Mouse (Mus musculus) neural tube, embryonic 13.5 days (tissue): ENCODE results near the gene Pdxp. TPM values are rescaled to one million over a fixed set of nuclear protein-coding genes. Genes with fewer than 3 reads are reported as not detected.

Experiments
- ATAC-seq: fragments of 200-750 bp; cut with Nextera tagmentation; 2 replicates; pipeline ENCODE4 v1.8.0; 2017; ENCODE audit warnings: low read depth, mild to moderate bottlenecking, moderate TSS enrichment, moderate library complexity
- H3K27ac ChIP-seq: fragments of 300-500 bp; sonication (generic); replicated peaks from 2 replicates; pipeline ENCODE4 v1.5.1; 2015; ENCODE audit warnings: moderate library complexity, mild to moderate bottlenecking, inconsistent platforms
- H3K27me3 ChIP-seq: fragments of 300-500 bp; sonication (generic); 2 replicates; pipeline ENCODE4 v1.6.1; 2015; ENCODE audit warnings: mild to moderate bottlenecking, inconsistent platforms
- H3K36me3 ChIP-seq: fragments of 300-500 bp; sonication (generic); 2 replicates; pipeline ENCODE4 v1.6.1; 2015; ENCODE audit warnings: mild to moderate bottlenecking, inconsistent platforms
- H3K4me1 ChIP-seq: fragments of 300-500 bp; sonication (generic); replicated peaks from 2 replicates; pipeline ENCODE4 v1.6.1; 2015; ENCODE audit warnings: inconsistent platforms
- H3K4me2 ChIP-seq: fragments of 300-500 bp; sonication (generic); 2 replicates; pipeline ENCODE4 v1.6.1; 2015; ENCODE audit warnings: inconsistent platforms, mild to moderate bottlenecking, moderate library complexity
- H3K4me3 ChIP-seq: fragments of 300-500 bp; sonication (generic); 2 replicates; pipeline ENCODE4 v1.5.1; 2015; ENCODE audit warnings: mild to moderate bottlenecking, inconsistent platforms
- H3K9ac ChIP-seq: fragments of 300-500 bp; sonication (generic); 2 replicates; pipeline ENCODE4 v1.6.1; 2015; ENCODE audit warnings: moderate library complexity, mild to moderate bottlenecking, inconsistent platforms
- H3K9me3 ChIP-seq: fragments of 300-500 bp; sonication (generic); 2 replicates; pipeline ENCODE4 v1.6.1; 2016; ENCODE audit warnings: inconsistent platforms
- WGBS: fragments of 180-500 bp; shearing (Covaris S2); methylation state at CpG from one replicate; pipeline ENCODE4 v1.1.7; 2015; 5-methylcytosine and 5-hydroxymethylcytosine counted together
- polyA plus RNA-seq: library from polyadenylated mRNA; unstranded; fragments of >200 nt; fragmentation: Nextera tagmentation; extraction: Ambion mirVana; gene quantifications from 2 replicates; pipeline ENCODE4 v1.2.1, GENCODE M21; 2015

Gene Pdxp
- polyA plus RNA-seq = 46.3 and 53.6 TPM in 2 replicates

DNA sequence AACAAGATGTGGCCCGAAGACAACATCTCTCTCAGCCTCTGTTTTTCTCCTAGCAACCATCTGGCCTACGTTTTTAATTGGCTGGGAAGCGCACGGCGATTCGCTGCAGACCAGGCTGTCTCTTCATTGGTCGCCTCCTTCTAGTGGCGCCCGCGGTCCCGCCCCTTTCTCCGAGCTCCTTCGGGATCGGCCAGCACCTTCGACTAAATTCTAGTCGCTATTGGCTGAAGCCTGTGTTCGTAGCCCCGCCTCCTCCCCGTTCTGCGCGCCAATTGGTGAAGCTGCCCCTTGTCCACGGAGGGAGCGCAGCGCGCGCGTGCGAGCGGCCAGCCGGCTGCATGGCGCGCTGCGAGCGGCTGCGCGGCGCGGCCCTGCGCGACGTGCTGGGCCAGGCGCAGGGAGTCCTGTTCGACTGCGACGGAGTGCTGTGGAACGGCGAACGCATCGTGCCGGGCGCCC is at the start of gene Pdxp:
Gene Pdxp (plus strand): TSS at position 288 of the 459 bp plus-strand sequence.
- H3K9ac ChIP-seq = peak within 1 kb of the TSS; percentile 89
- ATAC-seq = peak; percentile 93
- peaks cover 41% of the 10 kb centered on the region for H3K4me1 ChIP-seq
- H3K36me3 ChIP-seq = peaks cover 5% of the 10 kb centered on the region
- H3K27me3 ChIP-seq = no peaks in the 10 kb centered on the region
- peak within 1 kb of the TSS; percentile 77 for H3K4me2 ChIP-seq
- under 1% methylated on average over 51 of the region's 51 CpGs for whole genome bisulfite sequencing
- H3K4me3 ChIP-seq = peak within 1 kb of the TSS; percentile 72
- H3K9me3 ChIP-seq = no peaks in the 10 kb centered on the region
- H3K27ac ChIP-seq = peak within 1 kb of the TSS; percentile 96

DNA sequence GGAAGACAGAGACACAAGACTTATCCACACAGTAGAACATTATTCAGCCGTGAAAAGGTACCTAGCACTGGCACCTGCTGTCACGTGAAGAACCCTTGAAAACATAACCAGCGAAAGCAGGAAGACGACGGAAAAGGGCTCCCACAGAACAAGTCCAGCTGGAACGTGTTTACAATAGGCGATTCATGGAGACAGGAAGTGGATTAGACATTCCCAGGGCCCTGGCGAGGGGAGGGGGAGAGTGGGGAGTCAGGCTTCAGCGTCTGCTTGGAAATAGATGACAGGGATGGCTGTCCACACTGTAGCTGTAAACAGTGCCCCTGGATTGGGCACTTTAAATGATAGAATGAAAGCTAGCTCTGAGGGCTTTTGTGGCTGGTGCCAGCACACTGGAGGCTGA is 45.3 kb upstream of the Pdxp start:
- Histone ChIP-seq H3K9ac (no peak overlapping the region), H3K27ac (peak overlapping the region; percentile 83), H3K36me3 (no peaks in the 10 kb centered on the region), H3K4me2 (peak overlapping the region; percentile 14; the same call in 1 of the 2 replicates), H3K9me3 (no peaks in the 10 kb centered on the region), H3K4me1 (peaks cover 13% of the 10 kb centered on the region), H3K27me3 (no peaks in the 10 kb centered on the region), H3K4me3 (no peak overlapping the region)
- 25% methylated on average over 9 of the region's 9 CpGs for WGBS
- ATAC-seq = peak; percentile 71

DNA sequence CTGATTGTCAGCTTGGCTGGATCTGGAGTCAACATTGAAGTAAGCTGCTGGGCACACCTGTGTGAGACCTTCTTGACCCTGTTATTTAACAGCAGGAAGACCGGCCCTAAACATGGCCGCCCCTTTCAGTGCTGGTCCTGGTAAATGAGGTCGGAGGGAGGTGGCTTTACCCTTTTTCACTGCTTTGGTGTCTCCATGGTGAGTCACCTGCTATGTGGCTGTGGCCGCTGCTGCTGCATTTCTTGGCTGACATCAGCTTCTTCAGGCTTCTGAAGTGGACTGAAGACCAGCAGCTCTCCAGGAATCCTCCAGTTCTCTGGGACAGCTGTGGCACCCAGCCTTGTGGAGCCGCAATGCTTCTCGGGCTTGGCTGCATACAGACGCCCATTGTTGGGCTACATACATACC is 44.9 kb upstream of the Pdxp start:
- H3K27me3 ChIP-seq = no peaks in the 10 kb centered on the region
- H3K9ac ChIP-seq = no peak overlapping the region
- H3K4me2 ChIP-seq = peak overlapping the region; percentile 14; the same call in 1 of the 2 replicates
- H3K36me3 ChIP-seq = no peaks in the 10 kb centered on the region
- peak; percentile 23 for ATAC-seq
- H3K4me1 ChIP-seq = peaks cover 15% of the 10 kb centered on the region
- WGBS = 48% methylated on average over 7 of the region's 7 CpGs
- no peak overlapping the region for H3K4me3 ChIP-seq
- no peaks in the 10 kb centered on the region for H3K9me3 ChIP-seq
- H3K27ac ChIP-seq = peak overlapping the region; percentile 83

DNA sequence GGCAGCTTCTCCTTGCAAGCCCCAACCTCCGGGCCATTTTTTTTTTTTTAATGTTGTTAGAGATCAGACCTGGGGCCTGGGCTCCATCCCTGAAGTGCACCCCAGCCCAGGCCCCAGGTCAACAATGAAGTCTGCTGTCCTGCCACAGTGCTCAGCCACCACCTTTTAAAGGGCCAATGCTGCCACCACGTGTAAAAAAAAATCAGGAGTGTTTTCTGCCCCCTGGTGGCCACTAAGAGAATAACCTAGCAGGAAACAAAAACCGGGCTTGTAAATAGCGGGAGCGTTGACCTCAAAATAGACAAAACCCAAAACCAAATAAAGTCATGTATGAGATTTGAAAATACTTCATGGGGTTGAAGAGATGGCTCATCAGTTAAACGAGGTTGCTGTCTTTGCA is 43.9 kb upstream of the Pdxp start:
- 25% methylated on average over 6 of the region's 6 CpGs for WGBS
- Histone ChIP-seq H3K9me3 (no peaks in the 10 kb centered on the region), H3K9ac (no peak overlapping the region), H3K27me3 (no peaks in the 10 kb centered on the region), H3K27ac (no peak overlapping the region), H3K4me1 (peaks cover 17% of the 10 kb centered on the region), H3K4me2 (no peak overlapping the region), H3K4me3 (no peak overlapping the region), H3K36me3 (no peaks in the 10 kb centered on the region)
- no peak for ATAC-seq

DNA sequence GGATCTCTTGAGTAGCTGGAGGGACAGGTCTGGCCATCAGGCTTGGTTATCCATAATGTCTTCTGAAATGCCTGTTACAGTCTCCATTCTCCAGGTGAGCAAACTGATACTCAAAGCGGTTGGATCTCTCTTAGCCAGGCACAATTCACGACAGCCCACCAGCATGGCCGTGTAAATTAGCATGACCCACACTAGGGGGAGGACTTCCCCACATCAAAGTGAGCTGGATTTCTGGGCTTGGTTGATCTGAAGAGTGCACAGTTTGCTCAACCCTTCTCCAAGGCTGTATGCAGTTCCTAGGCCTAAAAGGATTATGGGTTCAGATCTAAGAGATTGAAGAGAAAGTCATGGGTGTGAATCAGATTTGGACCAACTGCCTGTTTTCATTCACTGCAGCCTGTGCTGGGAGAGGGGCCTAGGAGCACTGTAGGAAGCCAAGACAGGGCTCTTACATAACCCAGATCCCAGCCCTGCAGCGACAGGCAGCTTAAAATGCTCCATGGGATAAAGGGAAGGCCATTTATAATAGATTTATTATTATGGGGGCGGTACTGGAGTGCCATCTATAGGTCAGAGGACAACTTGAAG is 41.6 kb upstream of the Pdxp start:
- H3K27me3 ChIP-seq = no peaks in the 10 kb centered on the region
- no peak for ATAC-seq
- peaks cover 35% of the 10 kb centered on the region for H3K4me1 ChIP-seq
- H3K36me3 ChIP-seq = no peaks in the 10 kb centered on the region
- H3K27ac ChIP-seq = no peak overlapping the region
- H3K9me3 ChIP-seq = no peaks in the 10 kb centered on the region
- H3K9ac ChIP-seq = no peak overlapping the region
- H3K4me3 ChIP-seq = no peak overlapping the region
- 59% methylated on average over 5 of the region's 5 CpGs for WGBS
- H3K4me2 ChIP-seq = no peak overlapping the region

DNA sequence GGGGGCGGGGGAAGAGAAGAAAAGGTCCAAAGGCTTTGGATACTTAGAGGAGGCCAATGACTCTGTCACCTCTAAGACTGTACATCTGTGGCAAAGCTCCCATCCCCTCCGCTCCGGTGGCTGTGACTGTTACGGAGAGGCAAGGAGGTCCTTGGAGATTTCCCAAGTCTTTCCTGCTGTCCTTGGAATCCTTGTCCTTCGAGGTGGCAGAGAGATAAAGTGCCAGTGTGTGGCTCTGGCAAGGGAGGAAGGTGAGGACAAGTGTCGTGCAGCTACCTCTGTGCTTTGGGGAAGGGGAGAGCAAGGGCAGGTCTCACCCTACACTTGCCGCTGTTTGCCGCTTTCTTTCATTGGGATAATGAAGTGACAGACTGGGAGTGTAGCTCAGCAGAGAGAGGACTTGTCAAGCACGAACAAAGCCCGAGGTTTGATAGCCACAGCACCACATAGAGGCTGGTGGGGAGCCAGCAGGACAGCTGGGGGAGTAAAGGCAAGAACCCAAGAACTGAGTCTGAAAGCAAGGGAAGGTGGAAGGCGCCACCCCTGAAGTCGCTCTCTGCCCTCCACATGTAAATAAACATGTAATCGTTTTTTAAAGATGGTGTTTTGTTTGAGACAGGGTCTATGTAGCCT is 39.8 kb upstream of the Pdxp start:
- no peak for ATAC-seq
- Histone ChIP-seq H3K27me3 (no peaks in the 10 kb centered on the region), H3K36me3 (no peaks in the 10 kb centered on the region), H3K9ac (0 out of 2 replicates have a peak overlapping the region, but pooled peaks have one; percentile 14), H3K9me3 (no peaks in the 10 kb centered on the region), H3K4me1 (peaks cover 36% of the 10 kb centered on the region), H3K27ac (0 out of 2 replicates have a peak overlapping the region, but pooled peaks have one; percentile 42), H3K4me3 (no peak overlapping the region), H3K4me2 (no peak overlapping the region)
- WGBS = 57% methylated on average over 13 of the region's 13 CpGs

DNA sequence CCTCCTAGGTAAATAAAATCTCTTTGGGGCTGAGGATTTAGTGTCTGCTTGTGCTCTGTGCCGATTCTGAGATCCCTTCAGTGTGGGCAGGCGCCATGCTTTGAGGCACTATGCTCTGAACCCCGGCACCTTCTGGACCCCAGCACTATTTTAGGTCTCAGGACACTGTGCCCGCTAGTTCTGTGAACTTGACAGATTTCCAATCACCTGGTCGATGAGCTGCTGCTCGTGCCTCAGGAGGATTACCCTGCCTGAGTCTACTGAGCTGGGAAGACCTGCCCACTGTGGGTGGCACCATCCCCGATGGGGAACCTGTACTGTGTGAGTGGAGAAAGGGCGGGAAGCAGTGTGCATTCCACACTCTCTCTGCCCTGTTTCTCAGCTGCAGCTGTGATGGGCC is 38.7 kb upstream of the Pdxp start:
- H3K27ac ChIP-seq = no peak overlapping the region
- H3K9ac ChIP-seq = peak overlapping the region; percentile 91; the same call in 1 of the 2 replicates
- no peak overlapping the region for H3K4me3 ChIP-seq
- no peak for ATAC-seq
- no peaks in the 10 kb centered on the region for H3K27me3 ChIP-seq
- 85% methylated on average over 8 of the region's 8 CpGs for WGBS
- H3K4me1 ChIP-seq = peaks cover 39% of the 10 kb centered on the region
- H3K36me3 ChIP-seq = 0 out of 2 replicates have a peak, but pooled peaks cover 2% of the 10 kb centered on the region
- no peaks in the 10 kb centered on the region for H3K9me3 ChIP-seq
- H3K4me2 ChIP-seq = no peak overlapping the region

DNA sequence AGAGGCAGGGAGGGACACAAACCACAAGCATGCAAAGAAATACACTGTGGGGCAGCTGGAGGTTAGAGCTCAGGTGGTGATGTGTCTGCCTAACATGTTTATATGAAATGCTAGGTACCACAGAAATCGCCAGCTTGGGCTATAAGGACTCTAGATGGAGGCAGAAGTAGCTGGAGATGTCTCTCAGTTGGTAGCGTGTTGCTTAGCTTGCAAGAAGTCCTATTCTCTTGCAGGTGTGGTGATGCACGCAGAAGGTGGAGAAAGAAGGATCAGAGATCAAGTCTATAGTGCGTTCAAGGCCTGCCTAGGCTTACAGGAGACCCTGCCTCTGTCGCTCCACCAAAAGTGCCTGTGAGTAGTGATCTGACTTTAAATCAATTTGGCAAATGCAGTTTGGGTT is 38.2 kb upstream of the Pdxp start:
- ATAC-seq = no peak
- WGBS = 74% methylated on average over 5 of the region's 5 CpGs
- Histone ChIP-seq H3K27ac (peak overlapping the region; percentile 99), H3K4me2 (peak overlapping the region; percentile 92), H3K9ac (peak overlapping the region; percentile 91), H3K9me3 (no peaks in the 10 kb centered on the region), H3K4me1 (peaks cover 39% of the 10 kb centered on the region), H3K36me3 (peaks cover 6% of the 10 kb centered on the region; the same call in 1 of the 2 replicates), H3K27me3 (no peaks in the 10 kb centered on the region), H3K4me3 (peak overlapping the region; percentile 79; the same call in 1 of the 2 replicates)

DNA sequence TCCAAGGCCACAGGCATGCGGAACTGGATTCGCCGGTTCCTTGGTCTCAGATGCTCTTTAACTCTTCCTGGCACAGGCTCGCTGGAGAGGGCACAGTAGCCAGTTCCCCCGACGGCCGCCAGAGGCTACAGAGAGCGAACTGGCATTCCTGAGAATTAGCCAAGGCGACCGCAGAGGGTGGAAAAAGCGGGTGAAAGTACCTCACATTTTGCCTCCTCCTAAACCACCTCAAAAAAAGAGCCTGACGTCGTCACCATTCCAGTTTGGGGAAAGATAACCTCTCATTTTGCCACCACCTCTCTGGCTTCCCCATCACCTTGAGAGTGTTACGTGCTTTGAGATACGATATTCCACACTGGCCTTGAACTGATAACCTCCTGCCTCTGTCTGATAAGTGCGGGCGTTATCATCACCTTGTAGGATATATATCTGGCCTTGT is 37.4 kb upstream of the Pdxp start:
- Histone ChIP-seq H3K36me3 (peaks cover 14% of the 10 kb centered on the region), H3K27ac (peak overlapping the region; percentile 99), H3K4me3 (peak overlapping the region; percentile 79), H3K27me3 (no peaks in the 10 kb centered on the region), H3K4me1 (peaks cover 39% of the 10 kb centered on the region), H3K9ac (peak overlapping the region; percentile 91), H3K4me2 (peak overlapping the region; percentile 92), H3K9me3 (no peaks in the 10 kb centered on the region)
- peak; percentile 34; the same call in 1 of the 2 replicates for ATAC-seq
- WGBS = 3% methylated on average over 17 of the region's 17 CpGs

DNA sequence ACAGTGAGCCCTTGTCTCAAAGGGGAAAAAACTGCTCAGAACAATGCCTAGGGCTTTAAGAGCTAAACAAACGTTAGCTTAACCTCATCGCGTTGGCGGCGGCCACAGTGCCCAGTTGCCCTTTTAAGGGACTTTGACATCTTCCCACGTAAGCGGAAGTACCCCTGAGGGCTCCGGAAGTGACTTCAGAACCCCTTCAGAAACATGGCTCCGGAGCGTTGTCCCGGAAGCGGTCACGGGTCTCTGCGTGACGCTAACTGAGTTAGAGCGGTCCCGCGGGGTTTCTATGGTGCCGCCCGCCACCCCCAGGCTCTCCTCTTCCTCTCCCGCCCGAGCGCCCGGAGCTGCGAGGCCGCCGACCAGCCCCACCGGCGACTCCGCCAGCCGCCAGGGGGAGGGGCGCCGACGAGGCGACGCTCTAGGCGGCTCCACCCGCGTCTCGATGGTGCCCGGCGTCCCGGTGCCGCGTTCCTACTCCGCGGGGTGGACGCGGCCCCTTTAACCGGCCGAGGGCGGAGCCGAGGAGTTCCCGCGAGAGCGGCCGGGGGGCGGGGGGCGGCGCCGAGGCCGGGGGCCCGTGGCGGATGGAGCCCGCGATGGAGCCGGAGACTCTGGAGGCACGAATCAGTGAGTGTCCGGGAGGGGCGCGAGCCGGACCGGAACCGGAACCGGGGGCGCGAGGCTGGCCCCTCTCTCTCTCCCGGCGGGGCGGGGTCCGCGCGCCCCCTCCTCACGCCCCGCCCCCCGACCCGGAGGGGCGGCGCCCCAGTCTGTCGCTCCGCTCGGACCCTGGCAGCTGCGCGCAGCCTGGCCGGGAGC is 36.5 kb upstream of the Pdxp start, which contains the start of gene Gga1:
Gene Gga1 (plus strand): TSS at position 200 of the 819 bp plus-strand sequence.
- peaks cover 23% of the 10 kb centered on the region for H3K36me3 ChIP-seq
- WGBS = under 1% methylated on average over 61 of the region's 95 CpGs
- peak; percentile 90 for ATAC-seq
- H3K9ac ChIP-seq = peak within 1 kb of the TSS; percentile 91
- peak within 1 kb of the TSS; percentile 79 for H3K4me3 ChIP-seq
- H3K27me3 ChIP-seq = no peaks in the 10 kb centered on the region
- H3K27ac ChIP-seq = peak within 1 kb of the TSS; percentile 99
- peaks cover 39% of the 10 kb centered on the region for H3K4me1 ChIP-seq
- H3K4me2 ChIP-seq = peak within 1 kb of the TSS; percentile 92
- no peaks in the 10 kb centered on the region for H3K9me3 ChIP-seq

DNA sequence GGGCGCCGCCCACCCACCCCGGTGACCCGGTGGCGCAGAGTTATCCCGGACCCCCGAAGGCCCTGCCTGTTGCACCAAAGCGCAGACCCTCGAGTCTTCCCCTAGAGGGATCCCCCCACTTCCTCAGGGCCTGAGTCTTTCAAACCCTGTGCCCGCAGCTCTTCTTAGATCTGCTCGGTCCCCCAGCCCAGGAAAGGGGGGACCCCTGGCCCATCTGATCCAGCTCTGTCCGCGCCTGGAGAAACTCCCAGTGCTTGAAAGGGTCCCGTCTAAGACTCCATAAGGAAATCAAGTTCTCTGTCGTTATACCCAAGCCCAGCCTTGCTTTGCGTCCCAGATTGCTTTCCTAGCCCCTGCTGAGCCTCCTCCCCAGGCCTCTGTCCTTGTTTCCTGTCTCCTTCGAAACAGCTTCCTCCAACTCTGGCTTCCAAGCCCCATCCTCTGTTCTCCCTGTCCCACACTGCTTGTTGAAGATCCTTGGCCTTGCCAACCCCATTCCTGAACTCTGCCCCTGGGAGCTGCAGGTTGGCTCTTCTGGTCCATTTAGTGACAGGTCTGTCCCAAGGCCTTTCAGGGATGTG is 35.8 kb upstream of the Pdxp start:
- H3K4me3 ChIP-seq = peak overlapping the region; percentile 79
- ATAC-seq = peak; percentile 42; the same call in 1 of the 2 replicates
- no peaks in the 10 kb centered on the region for H3K9me3 ChIP-seq
- H3K27me3 ChIP-seq = no peaks in the 10 kb centered on the region
- H3K4me2 ChIP-seq = peak overlapping the region; percentile 92
- peak overlapping the region; percentile 99 for H3K27ac ChIP-seq
- WGBS = 0% methylated on average over 15 of the region's 17 CpGs
- H3K9ac ChIP-seq = peak overlapping the region; percentile 91
- H3K36me3 ChIP-seq = peaks cover 30% of the 10 kb centered on the region
- H3K4me1 ChIP-seq = peaks cover 39% of the 10 kb centered on the region
